Mouse (Mus musculus) neural tube, embryonic 15.5 days (tissue): ENCODE results near the gene Slc25a36. TPM values are rescaled to one million over a fixed set of nuclear protein-coding genes. Genes with fewer than 3 reads are reported as not detected.

Experiments used
- ATAC-seq: fragments of 200-750 bp; cut with Nextera tagmentation; 2 replicates; pipeline ENCODE4 v1.8.0; 2017; ENCODE audit warnings: mild to moderate bottlenecking, moderate TSS enrichment, moderate library complexity; ENCODE audit not compliant: low FRiP score
- H3K27ac ChIP-seq: fragments of 300-500 bp; sonication (generic); replicated peaks from 2 replicates; pipeline ENCODE4 v1.5.1; 2015; ENCODE audit warnings: mild to moderate bottlenecking, inconsistent platforms
- H3K27me3 ChIP-seq: fragments of 300-500 bp; sonication (generic); replicated peaks from 2 replicates; pipeline ENCODE4 v1.6.1; 2015; ENCODE audit warnings: inconsistent platforms
- H3K36me3 ChIP-seq: fragments of 300-500 bp; sonication (generic); 2 replicates; pipeline ENCODE4 v1.6.1; 2015; ENCODE audit warnings: inconsistent platforms
- H3K4me1 ChIP-seq: fragments of 300-500 bp; sonication (generic); 2 replicates; pipeline ENCODE4 v1.6.1; 2015; ENCODE audit warnings: inconsistent platforms
- H3K4me2 ChIP-seq: fragments of 300-500 bp; sonication (generic); 2 replicates; pipeline ENCODE4 v1.6.1; 2015; ENCODE audit warnings: inconsistent platforms, mild to moderate bottlenecking, moderate library complexity
- H3K4me3 ChIP-seq: fragments of 300-500 bp; sonication (generic); replicated peaks from 2 replicates; pipeline ENCODE4 v1.5.1; 2015; ENCODE audit warnings: mild to moderate bottlenecking, inconsistent platforms
- H3K9ac ChIP-seq: fragments of 300-500 bp; sonication (generic); replicated peaks from 2 replicates; pipeline ENCODE4 v1.6.1; 2015; ENCODE audit warnings: mild to moderate bottlenecking, inconsistent platforms
- H3K9me3 ChIP-seq: fragments of 300-500 bp; sonication (generic); replicated peaks from 2 replicates; pipeline ENCODE4 v1.6.1; 2016; ENCODE audit warnings: inconsistent platforms
- WGBS: fragments of 180-500 bp; shearing (Covaris S2); methylation state at CpG from one replicate; pipeline ENCODE4 v1.1.7; 2015; ENCODE audit warnings: mixed read lengths; 5-methylcytosine and 5-hydroxymethylcytosine counted together
- polyA plus RNA-seq: library from polyadenylated mRNA; unstranded; fragments of >200 nt; fragmentation: Nextera tagmentation; extraction: Ambion mirVana; gene quantifications from 2 replicates; pipeline ENCODE4 v1.2.1, GENCODE M21; 2015

The Slc25a36 gene
- polyA plus RNA-seq, result 66.8 and 74.2 TPM in 2 replicates

GRCm38 (mm10) chr9:97110571-97111390, at the start of gene Slc25a36:
Slc25a36 (minus strand) TSS chr9:97111157.
- H3K4me1 ChIP-seq, result peaks cover 17% of the 10 kb centered on the region

DNA sequence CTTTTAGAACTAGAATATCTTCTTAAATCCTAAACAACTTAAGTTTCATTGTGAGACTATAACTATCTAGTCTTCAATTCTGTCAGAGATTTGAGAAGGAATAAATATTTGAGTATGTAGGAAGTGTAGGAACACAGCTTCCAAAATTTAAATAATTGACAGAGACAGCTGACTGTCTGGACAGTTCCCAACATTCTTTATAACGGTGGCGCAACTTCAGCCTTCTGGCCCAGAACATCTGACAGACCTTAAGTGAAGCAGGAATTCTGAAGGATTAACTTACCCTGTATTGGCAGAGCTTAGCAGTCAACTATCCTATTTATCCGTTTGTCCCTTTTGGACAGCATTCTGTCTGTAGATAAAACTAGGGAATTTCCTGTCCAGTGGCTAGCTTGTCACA, 47.5 kb upstream of the Slc25a36 start:
- Histone ChIP-seq H3K27ac (no peak overlapping the region), H3K4me3 (no peak overlapping the region), H3K9me3 (no peaks in the 10 kb centered on the region), H3K4me1 (no peaks in the 10 kb centered on the region), H3K9ac (no peak overlapping the region), H3K27me3 (peaks cover 3% of the 10 kb centered on the region; the same call in 1 of the 2 replicates), H3K4me2 (no peak overlapping the region), H3K36me3 (no peaks in the 10 kb centered on the region)
- 80% methylated on average over 3 of the region's 3 CpGs for WGBS
- no peak for ATAC-seq

More at GRCm38 (mm10) chr9:97110571-97111390, at the start of gene Slc25a36:
- H3K27ac ChIP-seq, result peak within 1 kb of the TSS; percentile 90
- H3K27me3 ChIP-seq, result no peaks in the 10 kb centered on the region
- peak within 1 kb of the TSS; percentile 90 for H3K4me3 ChIP-seq
- H3K4me2 ChIP-seq, result peak within 1 kb of the TSS; percentile 74
- H3K36me3 ChIP-seq, result no peaks in the 10 kb centered on the region
- peak; percentile 99 for ATAC-seq
- no peaks in the 10 kb centered on the region for H3K9me3 ChIP-seq
- peak within 1 kb of the TSS; percentile 91 for H3K9ac ChIP-seq
- under 1% methylated on average over 91 of the region's 91 CpGs for WGBS

GRCm38 (mm10) chr9:97155981-97156380, 45.0 kb upstream of the Slc25a36 start:
- Histone ChIP-seq H3K4me1 (no peaks in the 10 kb centered on the region), H3K27me3 (no peaks in the 10 kb centered on the region), H3K4me3 (no peak overlapping the region), H3K9ac (no peak overlapping the region), H3K36me3 (no peaks in the 10 kb centered on the region), H3K9me3 (no peaks in the 10 kb centered on the region), H3K27ac (no peak overlapping the region), H3K4me2 (no peak overlapping the region)
- 85% methylated on average over 3 of the region's 3 CpGs for WGBS
- ATAC-seq, result no peak

DNA sequence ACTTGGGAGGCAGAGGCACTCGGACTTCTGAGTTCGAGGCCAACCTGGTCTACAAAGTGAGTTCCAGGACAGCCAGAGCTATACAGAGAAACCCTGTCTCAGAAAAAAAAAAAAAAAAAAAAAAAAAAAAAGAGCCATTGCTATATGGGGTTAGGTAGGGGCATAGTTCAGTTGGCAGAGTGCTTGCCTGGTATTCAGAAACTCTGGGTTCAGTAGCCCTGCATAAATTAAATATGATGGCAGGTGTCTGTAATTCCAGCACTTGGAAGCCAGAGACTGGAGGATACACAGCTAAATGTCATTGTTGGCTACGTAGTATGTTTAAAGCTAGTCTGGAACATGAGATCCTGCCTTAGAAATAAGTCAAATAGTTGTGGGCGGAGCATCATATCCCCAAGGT, 44.0 kb upstream of the Slc25a36 start:
- no peaks in the 10 kb centered on the region for H3K4me1 ChIP-seq
- H3K4me2 ChIP-seq, result no peak overlapping the region
- no peaks in the 10 kb centered on the region for H3K9me3 ChIP-seq
- 93% methylated on average over 4 of the region's 4 CpGs for WGBS
- H3K9ac ChIP-seq, result no peak overlapping the region
- no peaks in the 10 kb centered on the region for H3K27me3 ChIP-seq
- no peak overlapping the region for H3K27ac ChIP-seq
- no peak for ATAC-seq
- no peak overlapping the region for H3K4me3 ChIP-seq
- H3K36me3 ChIP-seq, result no peaks in the 10 kb centered on the region

GRCm38 (mm10) chr9:97153006-97153405, 42.0 kb upstream of the Slc25a36 start:
- no peaks in the 10 kb centered on the region for H3K36me3 ChIP-seq
- H3K27me3 ChIP-seq, result no peaks in the 10 kb centered on the region
- no peak overlapping the region for H3K27ac ChIP-seq
- H3K9ac ChIP-seq, result no peak overlapping the region
- no peaks in the 10 kb centered on the region for H3K4me1 ChIP-seq
- no peak for ATAC-seq
- 90% methylated on average over 3 of the region's 3 CpGs for WGBS
- no peak overlapping the region for H3K4me3 ChIP-seq
- no peak overlapping the region for H3K4me2 ChIP-seq
- no peaks in the 10 kb centered on the region for H3K9me3 ChIP-seq

DNA sequence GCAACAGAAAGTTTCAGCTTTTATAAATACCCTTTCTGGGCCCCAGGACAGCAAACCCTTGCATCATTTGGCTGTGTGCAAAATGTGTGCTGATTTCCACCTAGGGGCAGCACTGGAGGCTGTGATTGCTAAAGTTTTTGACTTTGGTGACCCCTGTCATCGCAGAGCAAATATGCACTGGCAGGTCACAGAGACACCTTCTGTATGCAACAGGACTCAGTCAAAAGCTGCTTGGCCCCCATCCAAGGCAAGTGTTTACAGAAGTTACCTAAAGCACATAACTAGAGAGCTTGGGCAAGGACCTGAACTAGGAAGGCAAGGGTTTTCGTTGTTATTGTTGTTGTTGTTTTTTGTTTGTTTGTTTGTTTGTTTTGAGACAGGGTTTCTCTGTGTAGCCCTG, 36.3 kb upstream of the Slc25a36 start:
- WGBS, result 85% methylated on average over 2 of the region's 2 CpGs

GRCm38 (mm10) chr9:97145351-97145750, 34.4 kb upstream of the Slc25a36 start:
- Histone ChIP-seq H3K9me3 (no peaks in the 10 kb centered on the region), H3K27me3 (no peaks in the 10 kb centered on the region), H3K4me1 (no peaks in the 10 kb centered on the region), H3K9ac (no peak overlapping the region), H3K27ac (no peak overlapping the region), H3K4me2 (no peak overlapping the region), H3K36me3 (no peaks in the 10 kb centered on the region), H3K4me3 (no peak overlapping the region)
- no peak for ATAC-seq
- WGBS, result 81% methylated on average over 6 of the region's 6 CpGs

More for the DNA sequence above, 36.3 kb upstream of the Slc25a36 start:
- Histone ChIP-seq H3K4me3 (no peak overlapping the region), H3K36me3 (no peaks in the 10 kb centered on the region), H3K9ac (no peak overlapping the region), H3K27me3 (no peaks in the 10 kb centered on the region), H3K27ac (no peak overlapping the region), H3K4me1 (no peaks in the 10 kb centered on the region), H3K4me2 (no peak overlapping the region), H3K9me3 (no peaks in the 10 kb centered on the region)
- no peak for ATAC-seq

DNA sequence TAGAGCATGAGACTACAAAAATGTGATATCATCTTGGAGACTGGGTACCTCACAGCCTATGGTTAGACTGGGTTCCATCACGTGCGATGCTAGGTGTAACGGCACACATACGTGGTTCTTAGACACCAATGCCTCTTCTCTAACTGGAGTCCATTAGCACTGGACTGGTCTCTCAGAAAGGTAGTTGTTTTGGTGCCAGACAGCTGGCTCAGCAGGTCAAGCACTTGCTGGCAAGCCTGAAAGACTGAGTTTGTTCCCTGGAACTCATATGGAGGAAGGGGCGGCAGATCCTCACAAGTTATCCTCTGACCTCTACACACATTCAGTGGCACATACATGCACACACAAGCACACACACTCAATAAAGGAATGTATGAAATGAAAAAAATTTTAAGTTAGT, 32.5 kb upstream of the Slc25a36 start:
- no peak overlapping the region for H3K27ac ChIP-seq
- H3K4me3 ChIP-seq, result no peak overlapping the region
- H3K4me2 ChIP-seq, result no peak overlapping the region
- no peak overlapping the region for H3K9ac ChIP-seq
- no peaks in the 10 kb centered on the region for H3K36me3 ChIP-seq
- H3K27me3 ChIP-seq, result no peaks in the 10 kb centered on the region
- WGBS, result 94% methylated on average over 5 of the region's 5 CpGs
- H3K9me3 ChIP-seq, result no peaks in the 10 kb centered on the region
- no peak for ATAC-seq
- no peaks in the 10 kb centered on the region for H3K4me1 ChIP-seq

- Histone ChIP-seq H3K27ac (no peak overlapping the region), H3K4me3 (no peak overlapping the region), H3K4me2 (no peak overlapping the region), H3K9ac (no peak overlapping the region), H3K27me3 (no peaks in the 10 kb centered on the region), H3K36me3 (no peaks in the 10 kb centered on the region), H3K4me1 (no peaks in the 10 kb centered on the region), H3K9me3 (no peaks in the 10 kb centered on the region)
- ATAC-seq, result no peak
- WGBS, result 91% methylated on average over 1 of the region's 1 CpGs
Measured at GRCm38 (mm10) chr9:97142558-97142957, 31.6 kb upstream of the Slc25a36 start.

DNA sequence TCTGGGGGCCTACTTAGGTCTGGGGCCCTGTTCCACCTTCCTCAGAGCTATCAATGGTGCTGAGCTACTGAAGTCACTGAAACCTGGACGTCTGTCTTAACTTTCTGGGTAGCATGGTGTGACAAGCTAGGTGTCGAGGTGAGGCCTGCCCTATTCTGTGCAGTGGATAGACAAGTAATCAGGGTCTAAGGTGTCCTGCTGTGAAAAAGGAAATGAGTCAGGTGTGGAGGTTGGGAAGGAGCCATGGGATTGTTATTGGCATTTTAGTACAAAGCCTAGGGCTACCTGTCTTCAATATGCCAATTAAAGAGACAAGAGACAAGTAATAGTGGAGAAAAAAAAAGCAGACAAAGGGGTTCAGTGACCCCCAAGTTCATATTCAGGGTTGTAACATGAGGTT, 30.8 kb upstream of the Slc25a36 start:
- Histone ChIP-seq H3K9ac (no peak overlapping the region), H3K4me2 (no peak overlapping the region), H3K27ac (no peak overlapping the region), H3K4me1 (no peaks in the 10 kb centered on the region), H3K4me3 (no peak overlapping the region), H3K9me3 (no peaks in the 10 kb centered on the region), H3K36me3 (no peaks in the 10 kb centered on the region), H3K27me3 (no peaks in the 10 kb centered on the region)
- WGBS, result 69% methylated on average over 2 of the region's 2 CpGs
- no peak for ATAC-seq

GRCm38 (mm10) chr9:97140145-97140932, 29.4 kb upstream of the Slc25a36 start:
- H3K9me3 ChIP-seq, result no peaks in the 10 kb centered on the region
- ATAC-seq, result no peak
- H3K27ac ChIP-seq, result no peak overlapping the region
- 90% methylated on average over 10 of the region's 10 CpGs for WGBS
- H3K9ac ChIP-seq, result no peak overlapping the region
- no peaks in the 10 kb centered on the region for H3K27me3 ChIP-seq
- H3K4me3 ChIP-seq, result no peak overlapping the region
- no peaks in the 10 kb centered on the region for H3K4me1 ChIP-seq
- no peaks in the 10 kb centered on the region for H3K36me3 ChIP-seq
- no peak overlapping the region for H3K4me2 ChIP-seq

DNA sequence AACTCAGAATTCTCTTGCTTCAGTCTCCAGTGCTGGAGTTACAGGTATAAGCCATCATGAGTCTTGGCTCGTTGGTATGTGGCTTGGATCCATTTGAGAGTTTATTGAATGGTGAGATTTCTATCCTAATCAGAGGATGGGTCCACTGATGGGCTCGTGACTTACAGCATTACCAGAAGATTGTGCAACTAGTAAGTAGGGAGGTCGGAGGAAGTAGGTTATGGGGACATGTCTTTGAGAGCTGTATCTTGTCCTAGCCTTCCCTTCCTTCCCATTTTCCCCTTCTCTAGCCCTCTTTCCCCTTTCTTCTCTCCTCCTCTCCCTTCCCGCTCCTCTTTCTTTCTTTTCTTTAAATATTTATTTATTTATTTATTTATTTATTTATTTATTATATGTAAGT, 26.7 kb upstream of the Slc25a36 start:
- H3K9ac ChIP-seq, result no peak overlapping the region
- no peak for ATAC-seq
- no peak overlapping the region for H3K4me3 ChIP-seq
- no peaks in the 10 kb centered on the region for H3K36me3 ChIP-seq
- no peaks in the 10 kb centered on the region for H3K4me1 ChIP-seq
- H3K27ac ChIP-seq, result no peak overlapping the region
- WGBS, result 87% methylated on average over 4 of the region's 4 CpGs
- H3K4me2 ChIP-seq, result no peak overlapping the region
- no peaks in the 10 kb centered on the region for H3K27me3 ChIP-seq
- H3K9me3 ChIP-seq, result no peaks in the 10 kb centered on the region
